Mouse (Mus musculus): Measurements from ENCODE around the gene Timeless.

- TF ChIP-seq CTCF (IDR thresholded peaks at IDR 0.05; ENCODE audit: extremely low read depth, insufficient read depth, insufficient read length, insufficient replicate concordance), result no peak
- TF ChIP-seq POLR2A (IDR thresholded peaks at IDR 0.05; ENCODE audit: low read depth, low read length), result no peak
These were observed 37.8 kb upstream of the Timeless start, which contains the start of gene Gls2 for GRCm38 (mm10) chr10:128194024-128194550.
